Mouse (Mus musculus): ENCODE data around the gene March10.

Gene March10

DNA sequence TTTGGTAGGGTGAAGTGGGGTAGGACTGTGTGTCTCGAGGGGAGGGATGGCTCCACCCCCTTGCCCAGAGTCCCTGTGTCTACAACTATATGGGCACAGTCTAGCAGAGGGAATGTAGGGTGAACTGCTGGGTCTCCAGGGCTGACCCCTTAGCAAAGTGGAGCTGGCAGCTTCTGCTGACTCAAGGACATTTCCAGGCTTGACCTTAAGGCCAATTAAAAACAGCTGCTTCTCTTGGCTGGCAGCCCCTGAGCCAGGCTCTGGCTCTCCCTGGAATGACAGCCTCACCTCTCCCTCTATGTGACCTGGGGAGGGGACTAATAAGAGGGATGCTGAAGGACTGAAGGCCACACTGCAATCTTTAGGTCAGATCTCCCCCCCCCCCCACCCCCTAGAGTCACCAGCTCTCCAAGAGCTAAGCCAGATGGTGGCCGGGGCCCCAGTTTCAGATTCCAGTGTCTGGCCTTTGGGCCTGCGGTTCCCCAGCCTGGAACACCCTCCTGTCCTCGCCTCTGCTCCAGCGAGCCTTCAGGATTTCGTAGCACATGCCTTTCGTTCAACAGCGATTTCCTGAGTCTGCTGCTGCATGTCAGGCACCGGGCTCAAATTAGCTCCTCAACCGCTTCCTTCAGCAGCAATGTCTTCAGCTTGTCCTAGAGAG is 143.4 kb downstream of the March10 start:
- DNase-seq (ENCODE audit: low read depth, low spot score), result no peak

- DNase-seq (ENCODE audit: low read depth, low spot score), result no peak
Measured at GRCm38 (mm10) chr11:105312311-105312942, 144.1 kb downstream of the March10 start.

- no peak for DNase-seq (ENCODE audit: low read depth, low spot score)
Measured at GRCm38 (mm10) chr11:105311291-105311975, 145.1 kb downstream of the March10 start.

All from brain, embryonic 18.5 days (tissue).